8 mouse cellular contexts compared by ENCODE assay signal in the genomic region with DNA sequence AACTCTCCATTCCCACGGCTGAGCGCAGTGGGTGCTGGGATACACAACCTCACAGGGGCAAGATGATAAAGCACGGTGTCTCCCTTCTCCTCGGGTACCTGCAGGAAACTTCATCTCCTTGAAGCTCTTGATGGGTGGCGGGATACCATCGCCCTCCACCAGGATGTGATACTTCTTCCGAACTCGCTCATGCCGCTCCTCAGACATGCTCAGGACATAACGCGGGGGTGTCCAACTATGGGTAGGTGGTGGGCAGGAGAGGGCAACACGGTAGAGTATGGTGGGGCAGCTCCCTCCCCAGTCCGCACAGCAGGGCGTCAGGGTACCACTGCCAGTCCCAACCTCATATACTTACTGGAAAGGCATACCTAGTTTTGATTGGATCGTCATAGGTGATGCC. TPM values are rescaled to one million over a fixed set of nuclear protein-coding genes. Genes with fewer than 3 reads are reported as not detected.
DNase-seq lines count a peak whose midpoint lies in the region; ATAC-seq and TF ChIP-seq lines count a peak whose summit lies in the region.

No protein-coding gene starts in this region.

- H3K4me2 ChIP-seq in liver, embryonic 14.5 days (ENCODE audit: low read depth), result peak overlapping the region; percentile 96

- H3K36me3 ChIP-seq in erythroblast, embryonic 14.5 days (ENCODE audit: control insufficient read depth), result peaks cover 75% of the 10 kb centered on the region
- peaks cover 3% of the 10 kb centered on the region for H3K36me3 ChIP-seq in testis, adult 2 months (ENCODE audit: control insufficient read depth, insufficient read depth, low read length)
- H3K36me3 ChIP-seq in liver, embryonic 14.5 days (replicated peaks; ENCODE audit: control insufficient read depth, insufficient read depth, low read depth), result peaks cover 12% of the 10 kb centered on the region

- DNase-seq in testis, postnatal 10 days (ENCODE audit: low spot score), result no peak
- no peak for DNase-seq in liver, embryonic 14.5 days (ENCODE audit: low read depth in 3 of 3, low spot score in 3 of 3)
- DNase-seq in adrenal gland, postnatal 14 days, result no peak
- DNase-seq in adrenal gland, postnatal 36 days, result no peak
- no peak for DNase-seq in layer of hippocampus, adult 9-11 months

- 86% methylated on average over 15 of the region's 15 CpGs for WGBS in liver, embryonic 14.5 days (ENCODE audit: insufficient replicate concordance)

- H3K4me3 ChIP-seq in erythroblast, embryonic 14.5 days (replicated peaks), result peak overlapping the region; percentile 80
- peak overlapping the region; percentile 92 for H3K4me3 ChIP-seq in testis, adult 2 months (ENCODE audit: control insufficient read depth, low read depth, low read length)
- peak overlapping the region; percentile 74 to 98 for H3K4me3 ChIP-seq in liver, embryonic 14.5 days (ENCODE audit: insufficient read depth in 1 of 2, low read depth in 2 of 2, low read length in 2 of 2)

- peak overlapping the region; percentile 76; the same call in 1 of the 2 replicates for H3K9ac ChIP-seq in liver, embryonic 14.5 days (replicated peaks)

- no peaks in the 10 kb centered on the region for H3K9me3 ChIP-seq in erythroblast, embryonic 14.5 days (ENCODE audit: control insufficient read depth, low read length)
- no peaks in the 10 kb centered on the region for H3K9me3 ChIP-seq in liver, embryonic 14.5 days (ENCODE audit: control insufficient read depth, low read length)

- ATAC-seq in erythroblast, adult 5-6 weeks (replicated peaks; ENCODE audit: low FRiP score, poor library complexity, severe bottlenecking), result no peak
- no peak for ATAC-seq in liver, embryonic 14.5 days (ENCODE audit: insufficient read depth)

- H3K27ac ChIP-seq in testis, adult 2 months (ENCODE audit: control insufficient read depth, insufficient read depth, low read depth, low read length), result no peak overlapping the region
- H3K27ac ChIP-seq in liver, embryonic 14.5 days, result no peak overlapping the region

- H3K4me1 ChIP-seq in erythroblast, embryonic 14.5 days (ENCODE audit: control insufficient read depth), result peaks cover 31% of the 10 kb centered on the region
- H3K4me1 ChIP-seq in testis, adult 2 months (ENCODE audit: control insufficient read depth, insufficient read depth, low read length), result peaks cover 9% of the 10 kb centered on the region
- peaks cover 7 to 8% of the 10 kb centered on the region in 2 experiments; a peak in 1 of 4 replicates for H3K4me1 ChIP-seq in liver, embryonic 14.5 days (replicated peaks; ENCODE audit: control insufficient read depth in 2 of 2, insufficient read depth in 2 of 2, low read length in 1 of 2)

- no peak for TF ChIP-seq EP300 in liver, embryonic 14.5 days (IDR thresholded peaks at IDR 0.05; ENCODE audit: low read depth)

- no peaks in the 10 kb centered on the region for H3K27me3 ChIP-seq in erythroblast, embryonic 14.5 days (ENCODE audit: control insufficient read depth)
- H3K27me3 ChIP-seq in testis, adult 2 months (ENCODE audit: control insufficient read depth, insufficient read depth, low read length), result no peaks in the 10 kb centered on the region
- no peaks in the 10 kb centered on the region for H3K27me3 ChIP-seq in liver, embryonic 14.5 days (ENCODE audit: control insufficient read depth, insufficient read depth, low read length)

- TF ChIP-seq POLR2A in testis, adult 2 months (IDR thresholded peaks at IDR 0.05; ENCODE audit: control insufficient read depth, low read depth, low read length), result no peak

- TF ChIP-seq CTCF in testis, adult 2 months (IDR thresholded peaks at IDR 0.05; ENCODE audit: control insufficient read depth, insufficient read depth, insufficient replicate concordance, low read depth, low read length), result no peak
- TF ChIP-seq CTCF in liver, embryonic 14.5 days (IDR thresholded peaks at IDR 0.05; ENCODE audit: low read depth), result no peak

RNA-seq across cellular contexts. Expression of a gene that starts 1.3 kb away (rescaled TPM):
- 4.7 and 5.2 TPM in 2 replicates for polyA plus RNA-seq in erythroblast, embryonic 14.5 days (2012)
- total RNA-seq in erythroblast, adult 5-6 weeks (2015; ENCODE audit: low replicate concordance), result 1.3 and 3.6 TPM in 2 replicates
- 14.1 and 17.6 TPM in 2 replicates for total RNA-seq in erythroblast, adult 5-6 weeks (2017; ENCODE audit: low replicate concordance)
- polyA plus RNA-seq in testis, adult 2 months (2012; rRNA removed), result 52.0 and 58.5 TPM in 2 replicates
- polyA plus RNA-seq in liver, embryonic 14.5 days (2012; rRNA removed), result 18.9 and 29.4 TPM in 2 replicates
- 23.6 and 27.0 TPM in 2 replicates for polyA plus RNA-seq in liver, embryonic 14.5 days (2014; fragmentation: Nextera tagmentation; extraction: Ambion mirVana)
- total RNA-seq in adrenal gland, postnatal 14 days (2021), result 38.4 and 46.0 TPM in 2 replicates
- 10 to 100 TPM; 47.3 to 51.7 TPM for total RNA-seq in adrenal gland, postnatal 36 days (2021)

RNA-seq across cellular contexts. Expression of a gene that starts 6.1 kb away (rescaled TPM):
- polyA plus RNA-seq in erythroblast, embryonic 14.5 days (2012), result 0.54 and 0.67 TPM in 2 replicates
- total RNA-seq in erythroblast, adult 5-6 weeks (2015; ENCODE audit: low replicate concordance), result 11.9 and 19.2 TPM in 2 replicates
- 12.5 and 12.9 TPM in 2 replicates for total RNA-seq in erythroblast, adult 5-6 weeks (2017; ENCODE audit: low replicate concordance)
- 2.3 TPM in 2 replicates for polyA plus RNA-seq in testis, adult 2 months (2012; rRNA removed)
- 4.7 and 4.8 TPM in 2 replicates for polyA plus RNA-seq in liver, embryonic 14.5 days (2012; rRNA removed)
- polyA plus RNA-seq in liver, embryonic 14.5 days (2014; fragmentation: Nextera tagmentation; extraction: Ambion mirVana), result 2.9 and 3.0 TPM in 2 replicates
- 3.4 and 11.6 TPM in 2 replicates for total RNA-seq in adrenal gland, postnatal 14 days (2021)
- 1 to 10 TPM; 2.3 to 4.6 TPM for total RNA-seq in adrenal gland, postnatal 36 days (2021)

RNA-seq across cellular contexts. Expression of a gene that starts 21.7 kb away (rescaled TPM):
- polyA plus RNA-seq in erythroblast, embryonic 14.5 days (2012), result 1.9 and 3.0 TPM in 2 replicates
- 1.7 and 1.9 TPM in 2 replicates for total RNA-seq in erythroblast, adult 5-6 weeks (2015; ENCODE audit: low replicate concordance)
- 2.4 and 2.9 TPM in 2 replicates for total RNA-seq in erythroblast, adult 5-6 weeks (2017; ENCODE audit: low replicate concordance)
- 7.6 and 14.5 TPM in 2 replicates for polyA plus RNA-seq in testis, adult 2 months (2012; rRNA removed)
- polyA plus RNA-seq in liver, embryonic 14.5 days (2012; rRNA removed), result 11.5 and 13.7 TPM in 2 replicates
- polyA plus RNA-seq in liver, embryonic 14.5 days (2014; fragmentation: Nextera tagmentation; extraction: Ambion mirVana), result 15.3 and 18.6 TPM in 2 replicates
- 23.8 and 26.7 TPM in 2 replicates for total RNA-seq in adrenal gland, postnatal 14 days (2021)
- 10 to 100 TPM; 15.2 to 23.9 TPM for total RNA-seq in adrenal gland, postnatal 36 days (2021)

RNA-seq across cellular contexts. Expression of a gene that starts 35.7 kb away (rescaled TPM):
- polyA plus RNA-seq in erythroblast, embryonic 14.5 days (2012), result 9.1 and 10.2 TPM in 2 replicates
- total RNA-seq in erythroblast, adult 5-6 weeks (2015; ENCODE audit: low replicate concordance), result 35.9 and 38.6 TPM in 2 replicates
- total RNA-seq in erythroblast, adult 5-6 weeks (2017; ENCODE audit: low replicate concordance), result 18.0 and 23.7 TPM in 2 replicates
- polyA plus RNA-seq in testis, adult 2 months (2012; rRNA removed), result 28.5 and 28.8 TPM in 2 replicates
- polyA plus RNA-seq in liver, embryonic 14.5 days (2012; rRNA removed), result 18.3 and 20.9 TPM in 2 replicates
- polyA plus RNA-seq in liver, embryonic 14.5 days (2014; fragmentation: Nextera tagmentation; extraction: Ambion mirVana), result 4.0 and 5.0 TPM in 2 replicates
- total RNA-seq in adrenal gland, postnatal 14 days (2021), result 42.5 and 50.2 TPM in 2 replicates
- total RNA-seq in adrenal gland, postnatal 36 days (2021), result 10 to 100 TPM; 32.3 to 40.4 TPM

RNA-seq across cellular contexts. Expression of a gene that starts 38.3 kb away (rescaled TPM):
- polyA plus RNA-seq in erythroblast, embryonic 14.5 days (2012), result 9.5 and 12.0 TPM in 2 replicates
- total RNA-seq in erythroblast, adult 5-6 weeks (2015; ENCODE audit: low replicate concordance), result 16.3 and 23.4 TPM in 2 replicates
- 25.1 and 34.2 TPM in 2 replicates for total RNA-seq in erythroblast, adult 5-6 weeks (2017; ENCODE audit: low replicate concordance)
- polyA plus RNA-seq in testis, adult 2 months (2012; rRNA removed), result 35.4 and 36.5 TPM in 2 replicates
- polyA plus RNA-seq in liver, embryonic 14.5 days (2012; rRNA removed), result 36.9 and 58.3 TPM in 2 replicates
- 19.5 and 20.7 TPM in 2 replicates for polyA plus RNA-seq in liver, embryonic 14.5 days (2014; fragmentation: Nextera tagmentation; extraction: Ambion mirVana)
- 145 and 156 TPM in 2 replicates for total RNA-seq in adrenal gland, postnatal 14 days (2021)
- 100 to 1,000 TPM; 196 to 197 TPM for total RNA-seq in adrenal gland, postnatal 36 days (2021)
